Mouse (Mus musculus) leukemia stem cell, adult 10-12 weeks (primary cell): ENCODE data around the gene Cmtm7. TPM values are rescaled to one million over a fixed set of nuclear protein-coding genes. Genes with fewer than 3 reads are reported as not detected.

Experiments used
- polyA plus RNA-seq: library from polyadenylated mRNA; stranded (reverse); fragments of >175 nt; gene quantifications from 2 replicates; pipeline ENCODE4 v1.2.3, GENCODE M21; 2012; ENCODE audit warnings: low replicate concordance

Cmtm7 gene
- polyA plus RNA-seq: 38.4 and 59.8 TPM in 2 replicates

DNA sequence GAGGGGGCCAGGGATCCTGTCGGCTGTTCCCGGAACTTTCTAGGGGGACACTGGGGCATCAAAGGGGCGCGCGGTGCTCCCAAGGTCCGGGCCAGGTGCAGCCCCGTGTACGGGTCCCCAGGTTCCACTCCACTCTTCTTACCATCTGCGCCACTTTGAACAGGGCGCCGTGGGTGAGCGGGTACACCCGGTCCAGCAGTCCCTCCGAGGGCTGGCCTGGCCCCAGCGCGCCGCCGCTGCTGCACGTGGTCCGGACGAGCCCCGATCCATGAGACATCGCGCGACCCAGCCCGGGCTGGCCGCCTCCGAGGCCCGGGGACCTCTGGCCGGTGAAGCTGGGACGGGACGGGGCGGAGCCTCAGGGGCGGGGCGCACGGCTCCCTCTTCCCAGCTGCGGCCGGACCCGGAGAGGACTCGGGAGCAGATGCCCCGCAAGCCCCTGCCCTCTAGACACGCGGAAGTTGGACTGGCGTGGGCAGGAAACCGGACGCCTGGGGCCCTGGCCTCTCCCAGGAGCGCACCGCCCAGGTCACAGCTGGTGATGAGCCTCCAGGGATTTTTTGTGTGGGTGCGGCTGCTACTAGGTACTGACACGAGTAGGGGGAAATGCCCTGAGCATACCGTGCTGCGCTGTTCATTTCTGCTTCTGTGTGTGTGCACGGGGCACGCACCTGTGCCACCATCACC, at the start of gene Cmtm7:
TSS of gene Cmtm7 (minus strand) at position 331 of the 687 bp plus-strand sequence.

DNA sequence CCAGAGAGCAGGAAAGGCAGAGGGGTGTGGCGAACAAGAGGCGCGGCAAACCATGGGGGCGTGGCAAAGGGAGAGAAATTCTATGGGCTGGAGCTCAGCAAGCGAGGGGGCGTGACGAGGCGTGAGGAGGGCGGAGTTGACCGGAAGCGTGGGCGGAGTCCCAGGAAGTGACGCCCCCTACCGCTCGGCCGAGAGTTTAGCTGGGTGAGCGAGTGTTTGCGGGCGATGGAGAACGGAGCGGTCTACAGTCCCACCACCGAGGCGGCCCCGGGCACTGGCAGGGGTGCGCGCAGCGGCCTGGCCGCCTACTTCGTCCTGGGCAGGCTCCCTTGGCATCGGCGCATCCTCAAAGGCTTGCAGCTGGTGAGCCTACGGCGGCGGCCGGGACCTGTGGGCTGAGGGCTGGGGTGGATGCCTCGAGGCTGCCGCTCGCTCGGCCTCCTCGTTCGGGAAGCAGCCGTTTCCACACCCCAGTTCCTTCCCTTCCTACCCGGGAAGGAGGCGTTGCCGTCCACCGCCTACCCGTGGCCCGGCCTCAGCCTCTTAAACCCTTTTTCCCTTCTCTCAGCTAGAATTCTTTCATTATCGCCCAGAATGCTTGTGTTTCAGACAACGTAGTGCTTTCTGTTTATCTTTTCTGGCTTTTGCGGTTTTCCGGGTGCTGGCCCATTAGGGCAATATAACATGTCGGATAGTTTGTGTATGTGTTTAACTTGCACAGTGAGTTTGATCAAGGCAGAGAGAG, 50.5 kb downstream of the Cmtm7 start, which contains the start of gene Cmtm6:
TSS of gene Cmtm6 (plus strand) at position 106 of the 745 bp plus-strand sequence.

Other genes with a start within 250 kb of the Cmtm7 start
- 0.05 and 0.06 TPM in 2 replicates for gene Trim71, start 217.5 kb downstream of the Cmtm7 start, polyA plus RNA-seq
- gene Cnot10, start 141.7 kb downstream of the Cmtm7 start, polyA plus RNA-seq: 17.2 and 19.0 TPM in 2 replicates
- 14.4 and 15.4 TPM in 2 replicates for gene Dync1li1, start 93.1 kb downstream of the Cmtm7 start, polyA plus RNA-seq
- 4.8 and 9.0 TPM in 2 replicates for gene Cmtm6, start 50.7 kb downstream of the Cmtm7 start, polyA plus RNA-seq
- 3.0 and 5.0 TPM in 2 replicates for gene Cmtm8, start 62.3 kb upstream of the Cmtm7 start, polyA plus RNA-seq
- gene Gpd1l, start 152.1 kb upstream of the Cmtm7 start, polyA plus RNA-seq: 9.7 and 10.6 TPM in 2 replicates
- 0.27 TPM in 1 of 2 replicates, not detected in the other for gene Osbpl10, start 196.7 kb upstream of the Cmtm7 start, polyA plus RNA-seq
- 1.3 and 1.9 TPM in 2 replicates for gene Rps27rt, start 200.9 kb upstream of the Cmtm7 start, polyA plus RNA-seq